In the genomic region with DNA sequence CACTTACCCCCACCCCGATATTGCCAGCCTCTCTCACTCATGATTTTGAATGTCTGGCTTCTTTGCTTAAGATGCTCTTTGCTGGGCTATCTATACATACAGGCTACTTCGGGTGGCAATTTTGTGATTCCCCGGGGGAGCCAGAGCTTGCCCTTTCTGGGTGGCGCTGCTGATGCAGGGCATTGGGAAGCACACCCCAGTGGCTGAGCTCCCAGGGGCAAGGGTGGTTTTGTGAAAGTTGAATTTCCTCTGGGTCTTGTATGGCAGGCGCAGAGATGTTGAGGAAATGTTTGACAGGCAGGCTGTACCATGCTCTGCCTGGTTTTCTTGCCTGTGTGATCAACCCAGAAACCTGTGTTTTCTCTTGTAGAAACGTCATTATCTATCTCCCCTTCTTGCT, we compare ENCODE assay signal across 11 mouse cellular contexts.
"Had no signal": no experiment of that assay in that cellular context is flagged by ENCODE, and none has a peak within 500 bp of the region (broad histone marks: within the 10 kb centered on the region; RNA-seq: fewer than 3 reads in every experiment).

No protein-coding gene starts in this region.

- H3K36me3 ChIP-seq: liver, embryonic 12.5 days; midbrain, embryonic 10.5 days; midbrain, embryonic 12.5 days; midbrain, embryonic 15.5 days; neural tube, embryonic 12.5 days had no signal

- H3K9me3 ChIP-seq: liver, embryonic 12.5 days; midbrain, embryonic 10.5 days; midbrain, embryonic 12.5 days; midbrain, embryonic 15.5 days; neural tube, embryonic 12.5 days had no signal

- DNase-seq: lung, adult 18-20 months; lung, embryonic 14.5 days; lung, postnatal 10 days; lung, postnatal 4 days; right cerebral cortex, postnatal 14 days had no signal

- H3K27me3 ChIP-seq: liver, embryonic 12.5 days; midbrain, embryonic 12.5 days; midbrain, embryonic 15.5 days; neural tube, embryonic 12.5 days had no signal

- H3K9ac ChIP-seq: liver, embryonic 12.5 days; liver, embryonic 14.5 days; lung, embryonic 14.5 days; midbrain, embryonic 12.5 days; midbrain, embryonic 15.5 days; neural tube, embryonic 12.5 days had no signal

- H3K27ac ChIP-seq: liver, embryonic 12.5 days; liver, embryonic 14.5 days; midbrain, embryonic 12.5 days; midbrain, embryonic 15.5 days; neural tube, embryonic 12.5 days had no signal

- H3K4me1 ChIP-seq: midbrain, embryonic 15.5 days had no signal

- H3K4me2 ChIP-seq: liver, embryonic 12.5 days; lung, embryonic 14.5 days; midbrain, embryonic 12.5 days; midbrain, embryonic 15.5 days; neural tube, embryonic 12.5 days had no signal

- ATAC-seq: liver, embryonic 12.5 days; midbrain, embryonic 15.5 days had no signal

- H3K4me3 ChIP-seq: liver, embryonic 12.5 days; midbrain, embryonic 10.5 days; midbrain, embryonic 12.5 days; midbrain, embryonic 15.5 days; neural tube, embryonic 12.5 days had no signal
